Mouse (Mus musculus) lung, embryonic 14.5 days (tissue): ENCODE data around the gene BC049352. TPM values are rescaled to one million over a fixed set of nuclear protein-coding genes. Genes with fewer than 3 reads are reported as not detected.

Source experiments
- ATAC-seq: fragments of 200-750 bp; cut with Nextera tagmentation; 2 replicates; pipeline ENCODE4 v1.8.0; 2017; ENCODE audit warnings: mild to moderate bottlenecking, moderate TSS enrichment, moderate library complexity; ENCODE audit not compliant: insufficient read depth
- DNase-seq: peaks from one replicate; pipeline ENCODE4 v3.0.0-alpha.2; 2015
- H3K27ac ChIP-seq: fragments of 300-500 bp; sonication (generic); 2 replicates; pipeline ENCODE4 v1.5.1; 2014; ENCODE audit warnings: low read depth, mild to moderate bottlenecking, moderate library complexity
- H3K27me3 ChIP-seq: fragments of 300-500 bp; sonication (generic); 2 replicates; pipeline ENCODE4 v1.6.1; 2014; ENCODE audit warnings: low read length, control low read depth; ENCODE audit not compliant: insufficient read depth
- H3K36me3 ChIP-seq: fragments of 300-500 bp; sonication (generic); 2 replicates; pipeline ENCODE4 v1.6.1; 2014; ENCODE audit warnings: control low read depth; ENCODE audit not compliant: insufficient read depth
- H3K4me1 ChIP-seq: fragments of 300-500 bp; sonication (generic); 2 replicates; pipeline ENCODE4 v1.6.1; 2014; ENCODE audit warnings: antibody characterized with exemption, control low read depth; ENCODE audit not compliant: insufficient read depth
- H3K4me2 ChIP-seq: fragments of 300-500 bp; sonication (generic); 2 replicates; pipeline ENCODE4 v1.6.1; 2014; ENCODE audit warnings: mild to moderate bottlenecking
- H3K4me3 ChIP-seq: fragments of 300-500 bp; sonication (generic); 2 replicates; pipeline ENCODE4 v1.5.1; 2014; ENCODE audit warnings: low read depth, low read length
- H3K9ac ChIP-seq: fragments of 300-500 bp; sonication (generic); 2 replicates; pipeline ENCODE4 v1.6.1; 2014
- H3K9me3 ChIP-seq: fragments of 300-500 bp; sonication (generic); 2 replicates; pipeline ENCODE4 v1.6.1; 2016; ENCODE audit warnings: low read depth, low read length, control low read depth
- CTCF ChIP-seq: IDR thresholded peaks from 2 replicates; pipeline ENCODE4 v1.5.1; 2016; ENCODE audit warnings: antibody characterized with exemption, low read depth
- WGBS: fragments of 180-500 bp; shearing (Covaris S2); extraction: QIAGEN DNeasy Blood & Tissue Kit; methylation state at CpG from one replicate; pipeline ENCODE4 v1.1.7; 2014; 5-methylcytosine and 5-hydroxymethylcytosine counted together
- polyA plus RNA-seq: library from polyadenylated mRNA; unstranded; fragments of >200 nt; fragmentation: Nextera tagmentation; extraction: Ambion mirVana; gene quantifications from 2 replicates; pipeline ENCODE4 v1.2.1, GENCODE M21; 2014

The BC049352 gene
- polyA plus RNA-seq, 1 experiment from 2014 or later: 0.13 TPM

DNA sequence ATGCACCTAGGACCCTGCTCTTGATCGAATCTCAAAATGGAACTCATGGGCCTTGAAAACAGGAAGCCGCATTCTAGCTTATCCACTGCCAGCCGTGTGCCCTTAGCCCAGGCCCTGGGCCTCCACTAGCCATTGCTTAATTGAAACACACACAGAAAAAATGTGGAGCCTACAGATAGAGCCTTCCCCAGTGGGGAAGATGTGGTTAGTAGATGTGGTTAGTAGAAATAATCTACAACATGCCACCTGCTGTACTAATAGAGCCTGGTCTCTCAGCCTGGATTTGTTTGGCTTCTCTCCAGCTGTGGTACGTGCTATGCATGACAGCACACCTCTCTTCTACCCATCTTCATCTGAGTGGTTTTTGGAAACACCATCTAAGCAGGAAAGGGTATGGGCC is 92.4 kb downstream of the BC049352 start:
- DNase-seq (no peak), ATAC-seq (no peak)
- Histone ChIP-seq H3K9me3 (no peaks in the 10 kb centered on the region), H3K9ac (no peak overlapping the region), H3K27me3 (peaks cover 3% of the 10 kb centered on the region; the same call in 1 of the 2 replicates), H3K27ac (no peak overlapping the region), H3K4me1 (no peaks in the 10 kb centered on the region), H3K4me2 (no peak overlapping the region), H3K4me3 (no peak overlapping the region), H3K36me3 (no peaks in the 10 kb centered on the region)
- 82% methylated on average over 4 of the region's 4 CpGs for WGBS
- TF ChIP-seq CTCF: no peak

DNA sequence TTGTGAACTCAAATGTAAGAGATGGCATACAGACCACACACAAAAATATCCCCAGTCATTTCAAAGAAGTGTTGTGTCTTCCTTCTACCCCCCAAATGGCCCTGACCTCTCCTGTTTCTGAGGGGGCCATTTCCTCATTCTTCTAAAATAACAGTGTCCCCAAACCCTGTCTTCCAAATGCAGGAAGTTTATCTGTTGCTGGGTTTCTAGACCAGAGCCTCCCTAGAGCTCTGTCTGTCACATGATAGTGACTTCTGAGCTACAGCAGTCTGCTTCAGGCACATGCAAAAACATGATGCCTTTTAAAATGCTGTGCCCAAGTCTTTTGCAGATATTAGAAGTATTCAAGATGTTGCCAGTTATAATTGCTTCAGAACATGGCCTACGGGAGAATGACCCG is 92.8 kb downstream of the BC049352 start:
- no peaks in the 10 kb centered on the region for H3K4me1 ChIP-seq
- DNase-seq (no peak), ATAC-seq (no peak)
- no peak overlapping the region for H3K27ac ChIP-seq
- no peak overlapping the region for H3K4me2 ChIP-seq
- no peaks in the 10 kb centered on the region for H3K9me3 ChIP-seq
- no peak overlapping the region for H3K9ac ChIP-seq
- 85% methylated on average over 2 of the region's 2 CpGs for WGBS
- no peak overlapping the region for H3K4me3 ChIP-seq
- TF ChIP-seq CTCF: no peak
- no peaks in the 10 kb centered on the region for H3K36me3 ChIP-seq
- no peaks in the 10 kb centered on the region for H3K27me3 ChIP-seq

DNA sequence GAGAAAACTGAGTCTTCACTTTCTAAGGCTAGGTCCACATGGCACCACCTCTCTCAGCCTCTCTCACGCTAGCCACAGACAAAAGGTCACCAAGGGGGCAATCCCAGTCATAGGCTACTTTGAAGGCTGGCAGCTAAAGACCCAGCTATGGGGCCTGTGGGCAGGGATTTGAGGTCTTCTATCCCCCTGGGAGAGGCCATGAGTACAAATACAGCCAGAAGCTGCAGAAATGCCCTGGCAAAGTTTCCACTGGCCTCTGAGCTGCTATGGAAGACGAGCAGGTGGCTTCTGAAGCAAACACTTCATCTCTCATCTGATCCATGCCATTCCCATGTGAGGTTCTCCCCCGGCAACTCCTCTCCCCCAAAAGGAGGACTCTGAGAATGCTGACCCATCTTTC is 98.3 kb downstream of the BC049352 start:
- Histone ChIP-seq H3K4me1 (no peaks in the 10 kb centered on the region), H3K4me2 (no peak overlapping the region), H3K9ac (no peak overlapping the region), H3K9me3 (no peaks in the 10 kb centered on the region), H3K36me3 (no peaks in the 10 kb centered on the region), H3K27ac (no peak overlapping the region), H3K4me3 (no peak overlapping the region), H3K27me3 (no peaks in the 10 kb centered on the region)
- TF ChIP-seq CTCF: no peak
- DNase-seq: peak; percentile 12
- ATAC-seq: no peak
- WGBS: 50% methylated on average over 3 of the region's 3 CpGs

DNA sequence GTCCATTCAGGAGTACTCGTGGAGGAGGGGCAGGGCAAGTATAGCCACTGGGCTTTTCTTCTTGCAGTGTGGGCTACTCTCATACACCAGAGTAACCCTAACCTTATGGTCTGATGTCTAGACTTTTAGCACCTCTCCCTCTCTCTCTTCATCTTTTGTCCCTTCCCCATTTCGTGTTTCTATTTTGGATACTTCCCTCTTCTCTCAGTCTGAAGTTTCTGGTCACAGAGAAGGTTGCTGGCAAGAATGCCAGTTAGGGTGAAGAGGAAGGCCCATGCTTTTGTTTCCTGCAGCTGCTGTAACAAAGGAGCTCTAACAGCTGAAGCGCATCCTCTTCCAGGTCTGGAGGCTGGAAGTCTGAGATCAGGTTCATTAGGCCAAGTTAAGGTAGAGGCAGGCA is 99.1 kb downstream of the BC049352 start:
- DNase-seq (no peak), ATAC-seq (no peak)
- Histone ChIP-seq H3K9ac (no peak overlapping the region), H3K27ac (no peak overlapping the region), H3K9me3 (no peaks in the 10 kb centered on the region), H3K4me1 (no peaks in the 10 kb centered on the region), H3K27me3 (no peaks in the 10 kb centered on the region), H3K36me3 (no peaks in the 10 kb centered on the region), H3K4me2 (no peak overlapping the region), H3K4me3 (no peak overlapping the region)
- 82% methylated on average over 3 of the region's 3 CpGs for WGBS
- no peak for TF ChIP-seq CTCF

DNA sequence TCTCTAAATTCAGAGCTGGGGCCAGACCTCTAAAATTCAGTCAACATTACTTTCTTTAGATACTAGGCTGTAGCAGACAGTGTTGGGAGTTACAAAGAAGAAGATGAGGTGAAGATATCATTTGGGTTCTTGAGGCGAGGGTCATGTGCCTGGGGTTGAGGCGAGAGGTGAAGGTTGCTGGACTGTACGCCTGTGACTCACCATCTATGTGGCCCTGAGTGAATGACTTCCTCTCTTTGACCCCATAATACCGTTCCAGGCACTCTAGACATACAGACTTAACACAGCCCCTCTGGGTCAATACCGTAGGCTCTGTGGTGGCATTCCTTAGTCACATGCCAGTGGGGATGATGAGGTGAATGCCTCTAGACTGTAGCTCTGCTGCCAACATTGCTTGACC is 100.7 kb downstream of the BC049352 start:
- Histone ChIP-seq H3K27ac (no peak overlapping the region), H3K36me3 (no peaks in the 10 kb centered on the region), H3K4me1 (no peaks in the 10 kb centered on the region), H3K9me3 (no peaks in the 10 kb centered on the region), H3K4me3 (no peak overlapping the region), H3K27me3 (no peaks in the 10 kb centered on the region), H3K4me2 (no peak overlapping the region), H3K9ac (no peak overlapping the region)
- no peak for DNase-seq
- 78% methylated on average over 5 of the region's 5 CpGs for WGBS
- TF ChIP-seq CTCF: no peak
- ATAC-seq: no peak

DNA sequence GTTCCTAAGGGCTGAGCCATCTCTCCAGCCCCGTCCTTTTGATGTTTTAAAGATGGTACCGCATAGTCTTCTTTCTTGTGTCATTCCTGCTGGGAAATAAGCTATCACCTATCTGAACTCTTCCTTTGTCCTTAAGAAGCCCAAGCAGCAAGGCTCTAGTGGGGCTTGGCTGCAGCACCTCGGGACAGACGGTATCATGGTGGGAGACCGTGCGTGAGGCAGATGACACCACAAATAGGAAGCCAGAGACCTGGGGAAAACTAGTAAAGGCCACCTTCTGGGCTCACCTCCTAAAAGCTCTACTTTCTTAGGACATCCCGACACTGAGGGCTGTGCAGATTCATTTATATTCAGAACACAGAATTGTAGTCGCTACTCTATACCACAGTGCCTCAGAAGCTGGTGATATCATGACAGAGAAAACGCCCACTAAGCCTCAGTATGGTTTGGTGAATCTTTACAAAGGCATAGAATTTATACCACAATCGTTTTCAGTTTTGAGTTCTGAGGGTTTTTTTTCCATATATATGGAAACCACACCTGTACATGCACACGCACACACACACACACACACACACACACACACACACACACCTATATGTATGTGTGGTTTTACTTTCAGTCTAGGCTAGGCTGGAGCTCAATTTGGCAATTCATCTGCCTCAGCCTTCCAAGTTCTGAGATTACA is 109.8 kb downstream of the BC049352 start:
- H3K4me1 ChIP-seq: no peaks in the 10 kb centered on the region

DNA sequence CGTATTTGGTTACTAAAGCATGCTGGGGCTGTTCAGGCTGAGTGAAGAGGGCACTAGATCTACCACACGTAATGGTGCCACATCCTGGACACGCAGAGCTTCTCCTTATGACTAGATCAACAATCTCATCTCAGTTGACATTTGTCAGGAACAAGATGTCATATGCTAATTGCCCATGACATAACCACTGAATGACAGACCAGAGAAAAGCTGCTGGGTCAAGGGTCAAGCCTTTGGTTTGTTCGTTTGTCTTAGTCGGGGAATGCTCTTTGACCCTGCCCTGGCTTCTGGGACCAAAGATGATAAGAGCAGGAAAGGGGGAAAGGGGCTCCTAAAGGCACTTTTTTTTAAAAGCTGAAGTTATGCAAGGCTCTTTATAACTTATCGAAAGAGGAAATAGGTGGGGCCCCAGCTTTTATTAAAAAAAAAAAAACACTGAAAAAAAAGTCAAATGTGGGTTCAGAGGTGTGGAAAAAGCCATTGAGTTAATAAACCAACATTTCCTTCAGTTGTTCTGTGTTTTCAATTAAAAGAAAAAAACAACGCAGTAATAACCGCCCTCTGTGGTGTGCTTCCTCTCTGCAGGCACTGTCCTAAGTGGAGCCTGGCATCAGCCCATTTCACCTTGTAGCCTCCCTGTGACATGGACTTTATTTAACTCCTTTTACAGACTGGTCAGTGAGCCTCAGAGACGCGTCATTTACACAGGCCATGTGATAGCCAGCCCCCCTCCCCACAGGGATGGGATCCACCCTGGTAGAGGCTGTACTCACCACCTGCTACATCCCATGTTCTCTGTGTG is 112.6 kb downstream of the BC049352 start:
- Histone ChIP-seq H3K4me3 (no peak overlapping the region), H3K4me1 (no peaks in the 10 kb centered on the region), H3K27ac (no peak overlapping the region), H3K27me3 (no peaks in the 10 kb centered on the region), H3K9ac (no peak overlapping the region), H3K36me3 (no peaks in the 10 kb centered on the region), H3K9me3 (no peaks in the 10 kb centered on the region), H3K4me2 (no peak overlapping the region)
- ATAC-seq: no peak
- TF ChIP-seq CTCF: no peak
- no peak for DNase-seq
- 31% methylated on average over 10 of the region's 10 CpGs for WGBS

More for the DNA sequence above, 109.8 kb downstream of the BC049352 start:
- ATAC-seq (no peak), DNase-seq (no peak)
- no peak for TF ChIP-seq CTCF
- H3K4me2 ChIP-seq: no peak overlapping the region
- no peak overlapping the region for H3K4me3 ChIP-seq
- 75% methylated on average over 11 of the region's 11 CpGs for WGBS
- H3K36me3 ChIP-seq: no peaks in the 10 kb centered on the region
- H3K27ac ChIP-seq: no peak overlapping the region
- no peaks in the 10 kb centered on the region for H3K9me3 ChIP-seq
- no peaks in the 10 kb centered on the region for H3K27me3 ChIP-seq
- no peak overlapping the region for H3K9ac ChIP-seq
